Mouse (Mus musculus): Measurements from ENCODE around the gene Hdac6. TPM values are rescaled to one million over a fixed set of nuclear protein-coding genes. Genes with fewer than 3 reads are reported as not detected.
"Not testable (repeated sequence)": the region's sequence is repeated elsewhere in the genome, so short reads cannot be mapped to it uniquely, and the experiment has no call there.

Gene Hdac6
- polyA plus RNA-seq, 1 experiment from 2014 or later, result 26.1 TPM

GRCm38 (mm10) chrX:7928270-7928790 is 19.4 kb downstream of the Hdac6 start, which contains the start of gene Eras:
Eras (minus strand) TSS chrX:7928607.
- WGBS, result 20% methylated on average over 16 of the region's 19 CpGs
- H3K36me3 ChIP-seq (ENCODE audit: control insufficient read depth, insufficient read depth), result peaks cover 8% of the 10 kb centered on the region
- peaks cover 39% of the 10 kb centered on the region for H3K27me3 ChIP-seq (ENCODE audit: control insufficient read depth, insufficient read depth, low read length)
- H3K9me3 ChIP-seq (replicated peaks; ENCODE audit: control insufficient read depth, low read length), result no peaks in the 10 kb centered on the region
- H3K4me3 ChIP-seq (ENCODE audit: low read length), result peak within 1 kb of the TSS; percentile 10; the same call in 1 of the 2 replicates
- no peak within 1 kb of the TSS for H3K9ac ChIP-seq (ENCODE audit: low read length)
- peak within 1 kb of the TSS; percentile 36 for H3K4me2 ChIP-seq (ENCODE audit: low read depth, low read length)
- ATAC-seq (replicated peaks; ENCODE audit: extremely low read depth, insufficient read depth, low FRiP score), result no peak
- no peaks in the 10 kb centered on the region for H3K4me1 ChIP-seq (ENCODE audit: control insufficient read depth, insufficient read depth, low read length)
- H3K27ac ChIP-seq (ENCODE audit: low read length), result no peak within 1 kb of the TSS

- H3K9me3 ChIP-seq (replicated peaks; ENCODE audit: control insufficient read depth, low read length), result no peaks in the 10 kb centered on the region
- no peak for ATAC-seq (replicated peaks; ENCODE audit: extremely low read depth, insufficient read depth, low FRiP score)
- no peak overlapping the region for H3K27ac ChIP-seq (ENCODE audit: low read length)
- H3K4me3 ChIP-seq (ENCODE audit: low read length), result no peak overlapping the region; the same call in 1 of the 2 replicates
- peaks cover 49% of the 10 kb centered on the region for H3K27me3 ChIP-seq (ENCODE audit: control insufficient read depth, insufficient read depth, low read length)
- H3K36me3 ChIP-seq (ENCODE audit: control insufficient read depth, insufficient read depth), result peaks cover 6% of the 10 kb centered on the region; the same call in 1 of the 2 replicates
- H3K9ac ChIP-seq (ENCODE audit: low read length), result no peak overlapping the region
- H3K4me1 ChIP-seq (ENCODE audit: control insufficient read depth, insufficient read depth, low read length), result no peaks in the 10 kb centered on the region
- WGBS, result 15% methylated on average over 10 of the region's 10 CpGs
- peak overlapping the region; percentile 36 for H3K4me2 ChIP-seq (ENCODE audit: low read depth, low read length)
Measured at GRCm38 (mm10) chrX:7927116-7927515, 20.6 kb downstream of the Hdac6 start.

GRCm38 (mm10) chrX:7926266-7926665 is 21.4 kb downstream of the Hdac6 start:
- no peak overlapping the region for H3K9ac ChIP-seq (ENCODE audit: low read length)
- H3K36me3 ChIP-seq (ENCODE audit: control insufficient read depth, insufficient read depth), result peaks cover 3% of the 10 kb centered on the region; the same call in 1 of the 2 replicates
- peaks cover 58% of the 10 kb centered on the region for H3K27me3 ChIP-seq (ENCODE audit: control insufficient read depth, insufficient read depth, low read length)
- no peak overlapping the region for H3K4me2 ChIP-seq (ENCODE audit: low read depth, low read length)
- no peak for ATAC-seq (replicated peaks; ENCODE audit: extremely low read depth, insufficient read depth, low FRiP score)
- H3K27ac ChIP-seq (ENCODE audit: low read length), result no peak overlapping the region
- H3K4me1 ChIP-seq (ENCODE audit: control insufficient read depth, insufficient read depth, low read length), result peaks cover 2% of the 10 kb centered on the region; the same call in 1 of the 2 replicates
- 64% methylated on average over 6 of the region's 6 CpGs for WGBS
- H3K9me3 ChIP-seq (replicated peaks; ENCODE audit: control insufficient read depth, low read length), result no peaks in the 10 kb centered on the region
- no peak overlapping the region for H3K4me3 ChIP-seq (ENCODE audit: low read length)

- H3K9ac ChIP-seq (ENCODE audit: low read length), result no peak overlapping the region
- H3K27ac ChIP-seq (ENCODE audit: low read length), result no peak overlapping the region
- peak overlapping the region; percentile 34 for H3K4me3 ChIP-seq (ENCODE audit: low read length)
- H3K36me3 ChIP-seq (ENCODE audit: control insufficient read depth, insufficient read depth), result no peaks in the 10 kb centered on the region
- H3K9me3 ChIP-seq (replicated peaks; ENCODE audit: control insufficient read depth, low read length), result no peaks in the 10 kb centered on the region; the same call in 1 of the 2 replicates
- no peak for ATAC-seq (replicated peaks; ENCODE audit: extremely low read depth, insufficient read depth, low FRiP score)
- H3K4me1 ChIP-seq (ENCODE audit: control insufficient read depth, insufficient read depth, low read length), result peaks cover 2% of the 10 kb centered on the region; the same call in 1 of the 2 replicates
- H3K27me3 ChIP-seq (ENCODE audit: control insufficient read depth, insufficient read depth, low read length), result peaks cover 71% of the 10 kb centered on the region
- peak overlapping the region; percentile 58 for H3K4me2 ChIP-seq (ENCODE audit: low read depth, low read length)
- WGBS, result 7% methylated on average over 37 of the region's 48 CpGs
Measured at GRCm38 (mm10) chrX:7922032-7922431, 25.7 kb downstream of the Hdac6 start.

GRCm38 (mm10) chrX:7919601-7920383 is 27.9 kb downstream of the Hdac6 start, which contains the start of gene Pcsk1n:
Pcsk1n (plus strand) TSS chrX:7919822.
- 13% methylated on average over 36 of the region's 40 CpGs for WGBS

GRCm38 (mm10) chrX:7917960-7918359 is 29.7 kb downstream of the Hdac6 start:
- peaks cover 37% of the 10 kb centered on the region for H3K27me3 ChIP-seq (ENCODE audit: control insufficient read depth, insufficient read depth, low read length)
- not testable (repeated sequence) for H3K4me2 ChIP-seq (ENCODE audit: low read depth, low read length); ATAC-seq (replicated peaks; ENCODE audit: extremely low read depth, insufficient read depth, low FRiP score); H3K9me3 ChIP-seq (replicated peaks; ENCODE audit: control insufficient read depth, low read length); H3K4me3 ChIP-seq (ENCODE audit: low read length); H3K4me1 ChIP-seq (ENCODE audit: control insufficient read depth, insufficient read depth, low read length); H3K9ac ChIP-seq (ENCODE audit: low read length); H3K36me3 ChIP-seq (ENCODE audit: control insufficient read depth, insufficient read depth); H3K27ac ChIP-seq (ENCODE audit: low read length)
- 64% methylated on average over 6 of the region's 6 CpGs for WGBS

More at GRCm38 (mm10) chrX:7919601-7920383, 27.9 kb downstream of the Hdac6 start, which contains the start of gene Pcsk1n:
- H3K9ac ChIP-seq (ENCODE audit: low read length), result no peak within 1 kb of the TSS
- H3K4me2 ChIP-seq (ENCODE audit: low read depth, low read length), result peak within 1 kb of the TSS; percentile 18; the same call in 1 of the 2 replicates
- H3K9me3 ChIP-seq (replicated peaks; ENCODE audit: control insufficient read depth, low read length), result no peaks in the 10 kb centered on the region; the same call in 1 of the 2 replicates
- H3K4me1 ChIP-seq (ENCODE audit: control insufficient read depth, insufficient read depth, low read length), result peaks cover 2% of the 10 kb centered on the region; the same call in 1 of the 2 replicates
- ATAC-seq (replicated peaks; ENCODE audit: extremely low read depth, insufficient read depth, low FRiP score), result no peak
- 0 out of 2 replicates have a peak within 1 kb of the TSS, but pooled peaks have one; percentile 12 for H3K4me3 ChIP-seq (ENCODE audit: low read length)
- no peak within 1 kb of the TSS for H3K27ac ChIP-seq (ENCODE audit: low read length)
- H3K36me3 ChIP-seq (ENCODE audit: control insufficient read depth, insufficient read depth), result no peaks in the 10 kb centered on the region
- H3K27me3 ChIP-seq (ENCODE audit: control insufficient read depth, insufficient read depth, low read length), result peaks cover 54% of the 10 kb centered on the region

GRCm38 (mm10) chrX:7915669-7916068 is 32.0 kb downstream of the Hdac6 start:
- not testable (repeated sequence) for ATAC-seq (replicated peaks; ENCODE audit: extremely low read depth, insufficient read depth, low FRiP score); H3K9me3 ChIP-seq (replicated peaks; ENCODE audit: control insufficient read depth, low read length); H3K36me3 ChIP-seq (ENCODE audit: control insufficient read depth, insufficient read depth); H3K4me1 ChIP-seq (ENCODE audit: control insufficient read depth, insufficient read depth, low read length); H3K4me3 ChIP-seq (ENCODE audit: low read length); H3K9ac ChIP-seq (ENCODE audit: low read length); H3K27ac ChIP-seq (ENCODE audit: low read length); H3K4me2 ChIP-seq (ENCODE audit: low read depth, low read length)
- WGBS, result 19% methylated on average over 3 of the region's 3 CpGs
- H3K27me3 ChIP-seq (ENCODE audit: control insufficient read depth, insufficient read depth, low read length), result peaks cover 19% of the 10 kb centered on the region

GRCm38 (mm10) chrX:7910473-7910872 is 37.2 kb downstream of the Hdac6 start:
- Histone ChIP-seq H3K9me3 (replicated peaks; ENCODE audit: control insufficient read depth, low read length) (no peaks in the 10 kb centered on the region), H3K4me2 (ENCODE audit: low read depth, low read length) (no peak overlapping the region), H3K27ac (ENCODE audit: low read length) (no peak overlapping the region), H3K4me1 (ENCODE audit: control insufficient read depth, insufficient read depth, low read length) (no peaks in the 10 kb centered on the region), H3K9ac (ENCODE audit: low read length) (no peak overlapping the region), H3K4me3 (ENCODE audit: low read length) (no peak overlapping the region), H3K36me3 (ENCODE audit: control insufficient read depth, insufficient read depth) (peaks cover 3% of the 10 kb centered on the region), H3K27me3 (ENCODE audit: control insufficient read depth, insufficient read depth, low read length) (no peaks in the 10 kb centered on the region)
- WGBS, result 53% methylated on average over 6 of the region's 6 CpGs
- ATAC-seq (replicated peaks; ENCODE audit: extremely low read depth, insufficient read depth, low FRiP score), result no peak

- not testable (repeated sequence) for H3K36me3 ChIP-seq (ENCODE audit: control insufficient read depth, insufficient read depth); ATAC-seq (replicated peaks; ENCODE audit: extremely low read depth, insufficient read depth, low FRiP score); H3K9ac ChIP-seq (ENCODE audit: low read length); H3K9me3 ChIP-seq (replicated peaks; ENCODE audit: control insufficient read depth, low read length); H3K4me1 ChIP-seq (ENCODE audit: control insufficient read depth, insufficient read depth, low read length); H3K4me3 ChIP-seq (ENCODE audit: low read length); H3K4me2 ChIP-seq (ENCODE audit: low read depth, low read length); H3K27ac ChIP-seq (ENCODE audit: low read length); H3K27me3 ChIP-seq (ENCODE audit: control insufficient read depth, insufficient read depth, low read length)
- 90% methylated on average over 4 of the region's 4 CpGs for WGBS
Measured at GRCm38 (mm10) chrX:7909242-7909641, 38.4 kb downstream of the Hdac6 start, which contains the start of gene Gm10490. Gm10490 (plus strand) TSS chrX:7909542.

All from heart, embryonic 16.5 days (tissue).